Mouse (Mus musculus) heart, embryonic 11.5 days (tissue): Measurements from ENCODE around the gene Stxbp1. TPM values are rescaled to one million over a fixed set of nuclear protein-coding genes. Genes with fewer than 3 reads are reported as not detected.

Experiments
- ATAC-seq: fragments of 200-750 bp; cut with Nextera tagmentation; replicated peaks from 2 replicates; pipeline ENCODE4 v1.8.0; 2017; ENCODE audit warnings: moderate library complexity; ENCODE audit not compliant: insufficient number of reproducible peaks, low FRiP score, low TSS enrichment
- H3K27ac ChIP-seq: fragments of 300-500 bp; sonication (generic); 2 replicates; pipeline ENCODE4 v1.5.1; 2014; ENCODE audit warnings: mild to moderate bottlenecking, low read depth, low read length
- H3K27me3 ChIP-seq: fragments of 300-500 bp; sonication (generic); 2 replicates; pipeline ENCODE4 v1.6.1; 2014; ENCODE audit warnings: mild to moderate bottlenecking, low read length, mixed read lengths; ENCODE audit not compliant: control insufficient read depth, insufficient read depth
- H3K36me3 ChIP-seq: fragments of 300-500 bp; sonication (generic); 2 replicates; pipeline ENCODE4 v1.6.1; 2014; ENCODE audit warnings: mild to moderate bottlenecking, low read length, moderate library complexity, mixed read lengths; ENCODE audit not compliant: control insufficient read depth, insufficient read depth
- H3K4me1 ChIP-seq: fragments of 300-500 bp; sonication (generic); 2 replicates; pipeline ENCODE4 v1.6.1; 2014; ENCODE audit warnings: low read length; ENCODE audit not compliant: control insufficient read depth, insufficient read depth
- H3K4me2 ChIP-seq: fragments of 300-500 bp; sonication (generic); 2 replicates; pipeline ENCODE4 v1.6.1; 2014; ENCODE audit warnings: mild to moderate bottlenecking, moderate library complexity
- H3K4me3 ChIP-seq: fragments of 300-500 bp; sonication (generic); 2 replicates; pipeline ENCODE4 v1.5.1; 2014; ENCODE audit warnings: low read depth, low read length
- H3K9ac ChIP-seq: fragments of 300-500 bp; sonication (generic); 2 replicates; pipeline ENCODE4 v1.6.1; 2014; ENCODE audit warnings: mild to moderate bottlenecking, low read depth, low read length, moderate library complexity
- H3K9me3 ChIP-seq: fragments of 300-500 bp; sonication (generic); replicated peaks from 2 replicates; pipeline ENCODE4 v1.6.1; 2016; ENCODE audit warnings: low read length; ENCODE audit not compliant: control insufficient read depth
- WGBS: fragments of 180-500 bp; shearing (Covaris S2); extraction: QIAGEN DNeasy Blood & Tissue Kit; methylation state at CpG from one replicate; pipeline ENCODE4 v1.1.7; 2014; ENCODE audit not compliant: insufficient replicate concordance; 5-methylcytosine and 5-hydroxymethylcytosine counted together
- polyA plus RNA-seq: library from polyadenylated mRNA; unstranded; fragments of >200 nt; fragmentation: Nextera tagmentation; extraction: Ambion mirVana; gene quantifications from 2 replicates; pipeline ENCODE4 v1.2.1, GENCODE M21; 2014

Stxbp1 gene
- polyA plus RNA-seq, 1 experiment from 2014 or later, result 20.6 TPM

- Histone ChIP-seq H3K4me1 (peaks cover 9% of the 10 kb centered on the region; the same call in 1 of the 2 replicates), H3K27ac (no peak overlapping the region), H3K27me3 (no peaks in the 10 kb centered on the region), H3K9ac (no peak overlapping the region), H3K4me3 (no peak overlapping the region), H3K4me2 (no peak overlapping the region), H3K36me3 (no peaks in the 10 kb centered on the region), H3K9me3 (no peaks in the 10 kb centered on the region)
- no peak for ATAC-seq
- WGBS, result 54% methylated on average over 8 of the region's 8 CpGs
These were observed 23.4 kb downstream of the Stxbp1 start for GRCm38 (mm10) chr2:32823579-32824154.

GRCm38 (mm10) chr2:32823153-32823552 is 23.9 kb downstream of the Stxbp1 start:
- peaks cover 9% of the 10 kb centered on the region; the same call in 1 of the 2 replicates for H3K4me1 ChIP-seq
- no peak overlapping the region for H3K9ac ChIP-seq
- no peak for ATAC-seq
- no peaks in the 10 kb centered on the region for H3K27me3 ChIP-seq
- 38% methylated on average over 11 of the region's 11 CpGs for WGBS
- H3K4me2 ChIP-seq, result no peak overlapping the region
- no peak overlapping the region for H3K27ac ChIP-seq
- no peaks in the 10 kb centered on the region for H3K36me3 ChIP-seq
- no peak overlapping the region for H3K4me3 ChIP-seq
- no peaks in the 10 kb centered on the region for H3K9me3 ChIP-seq

DNA sequence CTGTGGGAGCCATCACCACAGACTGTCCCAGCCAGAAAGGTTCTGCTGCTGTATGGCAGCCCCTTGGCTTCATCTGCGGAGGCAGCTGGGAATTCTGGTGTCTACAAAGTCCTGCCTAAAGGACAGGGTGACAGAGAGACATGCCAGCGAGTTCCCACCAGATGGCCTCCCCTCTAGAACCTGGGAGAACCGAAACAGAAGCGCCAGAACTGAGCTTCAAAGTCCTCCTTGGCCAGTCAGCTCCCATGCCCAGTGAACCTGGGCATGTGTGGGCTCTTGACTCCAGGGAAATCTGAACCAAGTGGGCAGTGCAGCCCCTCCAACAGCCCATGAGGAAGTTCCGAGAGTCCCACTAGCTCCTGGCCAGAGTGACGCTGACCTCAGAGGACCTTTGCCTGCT is 24.4 kb downstream of the Stxbp1 start:
- no peaks in the 10 kb centered on the region for H3K36me3 ChIP-seq
- no peak overlapping the region for H3K9ac ChIP-seq
- no peak overlapping the region for H3K4me3 ChIP-seq
- ATAC-seq, result no peak
- peaks cover 9% of the 10 kb centered on the region; the same call in 1 of the 2 replicates for H3K4me1 ChIP-seq
- H3K27ac ChIP-seq, result no peak overlapping the region
- whole genome bisulfite sequencing, result 68% methylated on average over 6 of the region's 6 CpGs
- H3K27me3 ChIP-seq, result no peaks in the 10 kb centered on the region
- H3K4me2 ChIP-seq, result no peak overlapping the region
- H3K9me3 ChIP-seq, result no peaks in the 10 kb centered on the region

DNA sequence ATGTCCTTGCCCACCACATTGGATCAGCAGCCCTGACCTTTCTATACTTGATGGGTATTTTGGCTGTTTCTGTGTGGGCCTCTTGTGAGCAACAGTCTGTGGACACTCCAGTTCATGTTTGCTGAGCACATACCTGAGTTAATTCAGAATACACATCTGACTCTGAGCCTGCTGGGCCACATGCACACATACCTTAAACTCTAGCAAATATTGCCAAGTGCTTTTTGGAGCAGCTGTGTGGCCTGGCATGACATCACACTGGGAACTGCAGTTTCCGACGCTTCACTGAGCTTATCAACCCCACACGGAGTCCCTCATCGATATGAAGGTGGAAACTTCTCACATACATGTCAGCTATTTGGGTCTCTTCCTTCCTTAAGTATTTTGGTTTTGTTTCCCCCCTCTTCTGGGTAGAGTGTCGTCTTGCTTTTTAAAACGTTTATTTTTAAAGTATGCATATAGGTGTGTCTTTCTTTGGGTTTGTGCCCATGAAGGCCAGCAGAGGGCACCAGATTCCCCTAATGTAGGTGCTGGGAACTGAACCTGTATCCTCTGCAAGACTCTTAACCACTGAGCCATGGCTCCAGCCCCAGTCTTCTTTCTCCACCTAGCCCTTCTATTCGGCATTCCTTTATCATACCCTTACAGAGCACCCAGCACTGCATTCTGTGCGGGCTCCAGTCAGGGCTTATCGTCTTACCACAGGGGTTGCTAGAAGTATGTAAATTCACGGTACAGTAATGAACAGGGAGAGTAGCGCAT is 25.8 kb downstream of the Stxbp1 start:
- no peak overlapping the region for H3K4me2 ChIP-seq
- no peak overlapping the region for H3K9ac ChIP-seq
- H3K27me3 ChIP-seq, result no peaks in the 10 kb centered on the region
- H3K36me3 ChIP-seq, result no peaks in the 10 kb centered on the region
- no peak for ATAC-seq
- 62% methylated on average over 11 of the region's 11 CpGs for WGBS
- H3K27ac ChIP-seq, result no peak overlapping the region
- no peak overlapping the region for H3K4me3 ChIP-seq
- no peaks in the 10 kb centered on the region for H3K9me3 ChIP-seq
- peaks cover 9% of the 10 kb centered on the region; the same call in 1 of the 2 replicates for H3K4me1 ChIP-seq

GRCm38 (mm10) chr2:32818208-32818607 is 28.8 kb downstream of the Stxbp1 start:
- H3K9ac ChIP-seq, result no peak overlapping the region
- no peak overlapping the region for H3K4me2 ChIP-seq
- no peaks in the 10 kb centered on the region for H3K27me3 ChIP-seq
- no peak overlapping the region for H3K4me3 ChIP-seq
- peaks cover 5% of the 10 kb centered on the region; the same call in 1 of the 2 replicates for H3K4me1 ChIP-seq
- no peak overlapping the region for H3K27ac ChIP-seq
- ATAC-seq, result no peak
- WGBS, result 82% methylated on average over 5 of the region's 5 CpGs
- H3K36me3 ChIP-seq, result 0 out of 2 replicates have a peak, but pooled peaks cover 3% of the 10 kb centered on the region
- no peaks in the 10 kb centered on the region for H3K9me3 ChIP-seq

- ATAC-seq, result no peak
- H3K9me3 ChIP-seq, result no peaks in the 10 kb centered on the region
- no peak overlapping the region for H3K4me3 ChIP-seq
- H3K36me3 ChIP-seq, result 0 out of 2 replicates have a peak, but pooled peaks cover 3% of the 10 kb centered on the region
- no peak overlapping the region for H3K4me2 ChIP-seq
- no peak overlapping the region for H3K27ac ChIP-seq
- 61% methylated on average over 7 of the region's 7 CpGs for WGBS
- no peaks in the 10 kb centered on the region for H3K4me1 ChIP-seq
- no peaks in the 10 kb centered on the region for H3K27me3 ChIP-seq
- no peak overlapping the region for H3K9ac ChIP-seq
These were observed 29.5 kb downstream of the Stxbp1 start for GRCm38 (mm10) chr2:32817589-32817988.

- no peak for ATAC-seq
- no peak overlapping the region for H3K27ac ChIP-seq
- 0 out of 2 replicates have a peak, but pooled peaks cover 3% of the 10 kb centered on the region for H3K36me3 ChIP-seq
- WGBS, result 66% methylated on average over 17 of the region's 17 CpGs
- H3K4me1 ChIP-seq, result no peaks in the 10 kb centered on the region
- no peak overlapping the region for H3K9ac ChIP-seq
- H3K27me3 ChIP-seq, result no peaks in the 10 kb centered on the region
- H3K4me3 ChIP-seq, result no peak overlapping the region
- H3K9me3 ChIP-seq, result no peaks in the 10 kb centered on the region
- H3K4me2 ChIP-seq, result no peak overlapping the region
These were observed 30.0 kb downstream of the Stxbp1 start for GRCm38 (mm10) chr2:32816946-32817581.

DNA sequence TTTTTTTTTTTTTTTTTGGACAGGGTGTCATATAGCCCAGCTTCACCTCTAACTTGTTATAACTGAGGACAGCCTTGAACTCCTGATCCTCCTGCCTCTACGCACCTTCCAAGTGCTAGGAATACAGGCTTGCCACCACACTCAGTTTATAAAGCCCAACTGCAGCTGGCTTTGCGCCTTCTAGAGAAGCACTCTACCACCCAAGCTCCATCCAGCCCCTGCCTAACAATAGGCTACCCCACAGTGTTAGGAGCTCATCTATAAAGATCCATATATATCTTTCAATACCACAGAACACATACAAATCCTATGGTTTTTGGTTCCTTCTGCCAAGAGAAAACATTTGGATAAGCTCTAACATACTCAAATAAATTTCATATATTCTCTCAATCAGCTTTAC is 30.5 kb downstream of the Stxbp1 start:
- no peak for ATAC-seq
- Histone ChIP-seq H3K4me2 (no peak overlapping the region), H3K4me3 (no peak overlapping the region), H3K4me1 (no peaks in the 10 kb centered on the region), H3K9ac (no peak overlapping the region), H3K27ac (no peak overlapping the region), H3K9me3 (no peaks in the 10 kb centered on the region), H3K36me3 (0 out of 2 replicates have a peak, but pooled peaks cover 3% of the 10 kb centered on the region), H3K27me3 (no peaks in the 10 kb centered on the region)
- WGBS, result 85% methylated on average over 2 of the region's 2 CpGs
